Mouse (Mus musculus) lung, adult 18-20 months (tissue): ENCODE measurements around the gene Inppl1.

ENCODE experiments used
- DNase-seq, 2 experiments: peaks; one replicate each; pipeline ENCODE4 v3.0.0; 2022; ENCODE audit warnings: mixed read lengths in 2 of 2

The Inppl1 gene

DNA sequence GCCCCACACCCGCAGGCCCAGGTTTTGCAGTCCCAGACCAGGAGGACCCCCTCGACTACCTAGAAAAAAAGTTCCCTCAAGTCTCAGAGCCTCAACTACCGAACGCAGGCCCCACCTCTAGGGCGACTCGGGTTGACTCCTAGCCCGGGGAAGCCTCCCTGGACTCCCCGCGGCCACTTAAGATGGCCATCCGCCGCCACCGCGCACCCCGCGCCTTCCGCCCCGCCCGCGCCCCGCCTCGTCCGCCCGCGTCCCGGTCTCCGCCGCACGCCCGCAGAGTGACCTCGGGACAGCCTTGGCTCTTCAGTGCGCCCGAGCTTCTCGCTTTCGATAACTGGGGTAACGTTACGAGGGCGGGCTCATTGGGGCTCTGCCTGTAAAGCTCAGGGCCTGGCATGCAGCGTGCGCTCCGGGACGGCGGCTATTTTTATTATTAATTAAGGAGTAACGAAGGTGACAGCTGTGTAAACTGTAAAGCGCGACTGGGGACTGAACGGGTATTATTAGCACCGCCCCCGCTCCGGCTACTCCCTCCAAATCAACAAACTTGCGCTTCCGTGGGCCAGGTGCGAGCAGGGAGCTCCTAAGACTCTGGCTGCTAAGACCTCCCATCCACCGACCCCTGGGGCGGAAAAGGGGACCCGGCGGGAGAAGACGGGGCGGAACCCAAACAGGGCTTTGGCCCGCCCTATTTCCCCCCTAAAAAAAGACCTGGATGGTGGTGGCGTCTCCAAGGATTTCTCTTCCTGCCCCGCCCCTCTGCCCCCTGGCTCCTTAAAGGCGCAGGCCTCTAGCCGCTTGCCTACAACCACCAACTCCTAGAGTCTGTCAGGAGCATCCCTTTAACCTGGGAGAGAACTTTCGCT lies at the start of gene Inppl1:
TSS of gene Inppl1 (minus strand) at position 624 of the 866 bp plus-strand sequence.
- peak; percentile 94 to 96 for DNase-seq

DNA sequence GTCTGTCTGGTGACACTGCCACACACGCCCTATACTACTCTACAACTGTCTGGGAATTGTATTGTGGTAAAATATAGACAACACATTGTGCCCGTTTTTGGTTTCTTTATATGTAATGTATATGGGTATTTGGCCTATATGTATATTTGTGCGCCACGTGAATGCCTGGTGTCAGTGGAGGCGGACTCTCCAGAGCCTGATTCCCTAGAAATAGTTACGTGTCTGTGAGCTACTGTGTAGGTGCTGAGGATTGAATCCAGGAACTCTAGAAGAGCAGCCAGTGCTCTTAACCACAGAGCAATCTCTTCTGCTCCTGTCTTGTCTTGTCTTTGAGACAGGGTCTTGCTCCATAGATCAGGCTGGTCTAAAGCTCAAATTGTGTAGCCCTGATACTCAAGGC lies 48.2 kb upstream of the Inppl1 start:
- no peak for DNase-seq

GRCm38 (mm10) chr7:101884160-101884559 lies 46.1 kb upstream of the Inppl1 start:
- no peak for DNase-seq

DNA sequence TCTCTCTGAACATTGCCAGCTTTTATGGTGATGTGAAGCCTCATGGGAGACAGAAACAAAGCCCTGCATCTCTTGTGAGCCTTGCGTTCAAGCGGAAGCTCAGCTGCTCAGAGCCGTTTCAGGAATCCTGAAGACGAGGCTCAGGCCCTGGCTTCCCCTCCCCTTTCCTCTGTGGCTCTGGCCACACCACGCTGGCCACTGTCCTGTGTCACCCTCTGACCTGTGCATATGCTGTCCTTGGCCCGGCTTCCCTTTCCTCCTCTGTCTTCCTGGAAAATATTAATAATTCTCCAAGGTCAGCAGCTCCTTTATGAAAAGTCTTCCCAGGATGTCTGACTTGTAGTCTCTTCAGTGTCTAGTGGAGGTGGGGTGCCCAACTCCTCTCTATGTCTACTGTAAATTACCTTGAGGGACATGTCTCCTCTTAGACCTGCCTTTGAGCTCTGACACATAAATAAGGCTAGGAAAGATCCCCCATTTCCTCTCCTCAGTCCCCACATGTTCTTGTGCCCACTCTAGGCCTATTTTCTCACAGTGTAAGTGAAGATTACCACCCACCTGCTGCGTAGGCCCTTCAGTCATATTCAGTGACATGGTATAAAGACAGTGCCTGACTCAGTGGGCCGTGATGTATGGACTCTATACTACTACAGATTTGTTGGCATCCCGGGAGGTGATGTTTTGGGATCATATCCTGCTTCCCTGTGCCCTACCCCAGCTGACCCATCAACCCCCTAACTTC lies 44.6 kb upstream of the Inppl1 start:
- DNase-seq: no peak

DNA sequence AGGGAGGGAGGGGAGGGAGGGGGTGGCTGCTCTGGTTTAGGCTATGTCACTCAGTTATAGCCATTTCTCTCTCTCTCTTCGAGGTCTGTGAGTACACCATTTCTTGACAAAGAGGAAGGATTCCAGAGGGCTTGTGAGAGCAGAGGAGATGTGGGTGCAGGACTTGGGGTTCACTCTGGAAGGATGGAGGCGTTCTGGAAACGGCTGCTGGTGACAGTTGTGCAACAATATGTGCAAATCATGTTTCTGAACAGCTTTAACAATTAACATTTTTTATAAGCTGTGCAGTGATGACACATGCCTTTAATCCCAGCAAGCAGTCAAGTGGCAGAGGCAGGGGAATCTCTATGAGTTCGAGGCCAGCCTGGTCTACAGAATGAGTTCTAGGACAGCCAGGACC lies 42.8 kb upstream of the Inppl1 start:
- DNase-seq: no peak

- no peak for DNase-seq
Observed at GRCm38 (mm10) chr7:101875978-101876377, 37.9 kb upstream of the Inppl1 start.

GRCm38 (mm10) chr7:101871296-101871695 lies 33.3 kb upstream of the Inppl1 start:
- DNase-seq: no peak

GRCm38 (mm10) chr7:101870629-101871028 lies 32.6 kb upstream of the Inppl1 start, which contains the start of gene Folr1:
Gene Folr1, minus strand, starts transcription at chr7:101870788.
- DNase-seq: no peak

DNA sequence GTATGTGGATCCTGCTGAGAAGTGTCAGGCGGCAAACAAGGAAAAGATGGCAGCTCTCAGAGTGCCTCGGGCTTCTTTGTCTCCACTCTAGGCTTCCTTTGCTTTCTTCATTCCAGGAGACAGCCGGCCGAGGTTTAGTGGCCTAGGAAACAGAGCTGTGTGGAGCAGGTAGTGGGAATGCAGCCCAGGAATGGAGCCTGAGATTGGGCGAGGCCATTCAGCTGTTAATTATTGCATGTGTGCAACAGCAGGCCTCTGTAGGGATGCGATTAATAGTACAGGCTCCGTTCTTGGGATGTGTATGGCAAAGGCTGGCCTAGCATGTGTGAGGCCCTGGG lies 31.1 kb upstream of the Inppl1 start:
- no peak for DNase-seq

DNA sequence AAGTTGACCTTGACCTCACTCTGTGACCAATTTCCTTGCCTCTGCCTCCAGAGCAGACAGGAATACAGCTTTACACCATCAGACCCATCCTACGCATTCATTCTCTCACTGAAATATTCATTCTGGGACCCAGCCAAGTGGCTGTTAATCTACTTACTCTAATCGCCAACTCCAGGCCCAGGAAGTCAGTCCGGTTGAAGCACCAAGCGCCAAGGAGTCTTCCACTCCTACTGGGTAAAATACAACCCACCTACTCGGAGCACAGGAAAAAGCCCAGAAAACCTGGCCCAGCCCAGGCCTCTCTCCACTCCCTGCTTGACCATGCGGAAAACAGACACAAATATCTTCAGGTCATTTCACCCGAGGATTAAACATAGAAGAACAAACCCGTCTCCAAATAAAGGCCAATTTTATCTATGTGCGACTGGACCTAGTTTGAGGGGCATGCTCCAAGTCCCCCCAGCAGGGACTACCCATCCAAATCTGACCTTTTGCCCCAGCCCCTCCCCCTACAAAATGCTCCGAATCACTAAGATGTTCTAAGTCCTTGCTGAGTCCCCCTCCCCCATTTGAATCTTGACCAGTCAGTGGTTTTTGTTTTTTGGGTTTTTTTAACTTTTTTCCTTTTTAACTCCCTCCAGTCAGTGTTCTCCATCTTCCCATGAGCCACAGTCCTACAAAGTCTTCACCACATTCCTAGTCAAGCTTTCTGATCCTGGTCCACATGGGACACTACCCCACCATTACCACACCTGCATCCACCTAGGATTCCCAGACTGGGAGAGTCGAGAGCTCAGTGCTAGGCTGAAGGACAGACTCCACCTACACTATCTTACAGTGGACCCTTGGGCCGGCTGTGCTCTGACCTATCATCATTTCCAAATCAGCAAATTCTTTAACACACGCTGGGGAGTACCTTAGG lies 30.5 kb upstream of the Inppl1 start:
- DNase-seq: no peak

GRCm38 (mm10) chr7:101867482-101867881 lies 29.5 kb upstream of the Inppl1 start:
- DNase-seq: no peak

- no peak for DNase-seq
Observed at GRCm38 (mm10) chr7:101866491-101867265, 28.6 kb upstream of the Inppl1 start.

- no peak for DNase-seq
Observed at GRCm38 (mm10) chr7:101863415-101863814, 25.4 kb upstream of the Inppl1 start, which contains the start of gene Anapc15. Gene Anapc15, plus strand, starts transcription at chr7:101863715.

DNA sequence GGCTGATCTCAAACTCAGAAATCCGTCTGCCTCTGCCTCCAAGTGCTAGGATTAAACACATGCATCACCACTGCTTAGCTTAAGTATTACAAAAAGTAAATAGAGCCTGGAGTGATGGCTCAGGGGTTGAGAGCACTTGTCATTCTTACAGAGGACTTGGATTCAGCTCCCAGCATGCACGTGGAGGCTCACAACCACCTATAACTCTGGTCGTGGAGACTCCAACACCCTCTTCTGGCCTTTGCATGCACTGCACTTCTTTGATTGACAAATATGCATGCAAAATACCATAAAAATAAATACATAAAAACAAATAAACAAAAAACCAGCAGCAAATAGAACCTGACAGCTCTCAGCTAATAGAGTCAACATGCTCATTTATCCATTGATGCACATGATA lies 24.3 kb upstream of the Inppl1 start:
- DNase-seq: no peak

GRCm38 (mm10) chr7:101860978-101861377 lies 22.9 kb upstream of the Inppl1 start:
- DNase-seq: no peak

GRCm38 (mm10) chr7:101858362-101858761 lies 20.3 kb upstream of the Inppl1 start:
- DNase-seq: peak; percentile 42 to 43

DNA sequence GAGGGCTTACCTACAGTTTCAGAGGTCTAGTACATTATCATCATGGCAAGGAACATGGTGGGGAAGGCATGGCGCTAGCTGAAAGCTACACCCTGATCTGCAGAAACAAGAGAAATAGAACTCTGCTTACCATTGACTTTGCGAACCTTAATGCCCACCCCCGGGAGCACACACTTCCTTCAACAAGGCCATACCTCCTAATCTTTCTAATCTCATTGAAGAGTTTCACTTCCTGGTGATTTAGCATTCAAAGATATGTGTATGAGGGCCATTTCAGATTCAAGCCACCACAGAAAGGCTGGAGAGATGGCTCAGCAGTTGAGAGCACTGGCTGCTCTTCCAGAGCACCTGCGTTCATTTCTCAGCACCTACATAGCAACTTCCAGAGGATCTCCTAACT lies 19.1 kb upstream of the Inppl1 start, which contains the start of gene Folr2:
TSS of gene Folr2 (minus strand) at position 101 of the 400 bp plus-strand sequence.
- no peak for DNase-seq

- DNase-seq: no peak
Observed at GRCm38 (mm10) chr7:101853816-101854215, 15.8 kb upstream of the Inppl1 start.

DNA sequence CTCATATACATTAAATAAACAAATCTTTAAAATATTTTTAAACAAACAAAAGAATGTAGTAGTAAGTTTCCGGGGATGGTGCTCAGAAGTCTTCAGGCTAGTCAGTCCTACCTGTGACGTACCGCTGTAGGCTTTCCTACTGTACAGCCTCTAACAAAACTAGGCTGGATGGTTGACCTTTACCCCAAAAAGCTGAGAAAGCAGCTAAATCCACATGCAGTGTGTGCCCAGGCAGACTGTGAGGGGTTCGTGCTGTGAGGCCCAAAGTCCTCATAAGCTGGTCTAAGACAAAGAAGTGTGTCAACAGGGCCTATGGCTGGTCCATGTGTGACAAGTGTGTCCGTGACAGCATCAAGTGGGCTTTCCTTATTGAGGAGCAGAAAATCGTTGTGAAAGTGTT lies 14.8 kb upstream of the Inppl1 start:
- no peak for DNase-seq

- no peak for DNase-seq
Observed at GRCm38 (mm10) chr7:101851689-101852088, 13.7 kb upstream of the Inppl1 start.

DNA sequence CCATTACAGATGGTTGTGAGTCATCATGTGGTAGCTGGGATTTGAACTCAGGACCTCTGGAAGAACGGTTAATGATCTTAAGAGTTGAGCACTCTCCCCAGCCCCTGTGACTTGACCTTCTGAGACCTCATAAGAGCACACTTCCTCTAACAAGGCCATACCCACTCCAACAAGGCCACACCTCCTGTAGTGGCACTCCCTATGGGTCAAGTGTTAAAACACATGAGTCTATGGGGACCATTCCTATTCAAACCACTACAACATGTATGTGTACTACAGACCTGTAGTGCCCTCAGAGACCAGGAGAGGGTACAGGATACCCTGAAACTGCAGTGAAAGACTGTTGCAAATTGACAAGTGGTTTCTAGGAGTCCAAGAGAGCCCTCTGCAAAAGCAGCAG lies 9.9 kb upstream of the Inppl1 start:
- no peak for DNase-seq

DNA sequence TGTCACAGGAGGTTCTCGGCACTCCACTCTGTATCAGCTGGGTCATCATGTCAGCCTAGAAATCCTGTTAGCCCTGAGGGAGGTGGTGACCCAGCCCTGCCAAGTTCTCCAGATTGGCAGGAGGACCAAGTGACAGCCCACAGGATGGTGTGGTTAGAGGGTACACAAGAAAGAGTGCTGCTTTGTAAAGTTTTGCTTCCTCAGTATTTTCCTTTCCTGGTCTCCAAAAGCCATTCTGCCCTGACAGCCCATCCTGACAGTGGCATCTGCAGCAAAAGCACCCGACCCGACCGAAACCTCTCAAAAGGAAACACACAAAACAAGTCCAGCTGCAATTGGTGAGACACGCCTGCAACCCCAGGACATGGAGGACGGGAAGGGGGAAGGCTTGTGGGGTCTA lies 6.2 kb upstream of the Inppl1 start:
- DNase-seq: no peak
